Mouse (Mus musculus) pancreas, adult 10 weeks (tissue): ENCODE data around the gene Tbcel. TPM values are rescaled to one million over a fixed set of nuclear protein-coding genes. Genes with fewer than 3 reads are reported as not detected.

Experiments
- polyA plus RNA-seq: library from polyadenylated mRNA; stranded (reverse); fragments of 350-450 nt; fragmentation: Illumina TruSeq; extraction: RNeasy Lipid Tissue Mini Kit (QIAGEN cat#74804); gene quantifications from one replicate; pipeline ENCODE4 v1.2.3, GENCODE M21; 2015; ENCODE audit warnings: low read depth, low replicate concordance; ENCODE audit not compliant: insufficient read depth

The Tbcel gene
- 2.9 TPM for polyA plus RNA-seq

DNA sequence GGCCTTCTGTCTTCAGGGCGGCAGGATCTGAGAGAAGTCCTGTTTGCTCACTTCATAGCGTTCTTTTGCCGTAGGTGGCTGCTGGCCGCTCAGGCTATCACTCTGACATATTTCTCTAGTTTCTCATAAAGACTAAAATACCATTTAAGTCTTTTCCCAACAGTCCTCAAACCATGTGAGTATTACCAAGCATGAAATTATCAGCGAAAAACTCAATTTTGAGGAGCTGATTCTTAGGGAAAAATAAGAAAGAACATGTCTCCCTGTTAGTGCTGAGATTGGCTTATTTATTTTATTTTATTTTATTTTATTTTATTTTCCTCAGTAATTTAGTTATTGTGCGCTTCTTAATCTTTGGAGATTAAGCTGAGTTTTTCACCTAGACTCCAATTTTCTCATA, at the start of gene Tbcel:
Tbcel (minus strand) TSS at position 101 of the 400 bp plus-strand sequence.

DNA sequence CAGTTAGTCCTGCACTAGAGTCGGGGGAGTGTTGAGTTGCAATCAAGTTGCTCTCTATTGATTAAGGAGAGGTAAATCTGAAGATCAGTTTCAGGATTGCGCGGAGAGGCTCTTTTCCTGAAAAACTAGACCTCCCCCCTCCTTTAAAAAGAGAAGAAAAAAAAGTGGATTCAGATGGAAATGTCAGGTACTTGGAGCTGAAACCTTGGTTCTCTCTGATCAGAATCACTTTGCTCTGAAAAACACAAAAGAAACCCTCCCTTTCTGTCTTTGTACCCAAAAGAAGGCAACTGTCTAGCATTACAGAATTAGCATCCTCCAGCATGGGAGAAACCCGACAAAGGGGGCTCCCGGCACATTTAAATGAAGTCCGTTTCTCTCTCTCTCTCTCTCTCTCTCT, 107.8 kb downstream of the Tbcel start, which contains the start of gene Tecta:
Tecta (minus strand) TSS at position 101 of the 400 bp plus-strand sequence.

Other genes with a start within 250 kb of the Tbcel start
- 3.7 TPM for gene Sc5d, start 243.6 kb downstream of the Tbcel start, polyA plus RNA-seq
- gene Tecta, start 107.9 kb downstream of the Tbcel start, polyA plus RNA-seq, result not detected